Mouse (Mus musculus): ENCODE data around the gene S100a11. TPM values are rescaled to one million over a fixed set of nuclear protein-coding genes. Genes with fewer than 3 reads are reported as not detected.

Gene S100a11
- polyA plus RNA-seq, 1 experiment from 2014 or later: 1,358 TPM

GRCm38 (mm10) chr3:93553765-93554378 lies 33.6 kb downstream of the S100a11 start:
- Histone ChIP-seq H3K36me3 (no peaks in the 10 kb centered on the region), H3K9ac (no peak overlapping the region), H3K27ac (peak overlapping the region; percentile 65), H3K9me3 (replicated peaks) (no peaks in the 10 kb centered on the region), H3K4me1 (peaks cover 42% of the 10 kb centered on the region), H3K4me3 (replicated peaks) (no peak overlapping the region), H3K4me2 (peak overlapping the region; percentile 86), H3K27me3 (no peaks in the 10 kb centered on the region)
- ATAC-seq (replicated peaks; ENCODE audit: low FRiP score): no peak
- WGBS: 54% methylated on average over 9 of the region's 9 CpGs

GRCm38 (mm10) chr3:93554379-93554980 lies 34.2 kb downstream of the S100a11 start:
- H3K4me1 ChIP-seq: peaks cover 48% of the 10 kb centered on the region
- ATAC-seq (replicated peaks; ENCODE audit: low FRiP score): peak; percentile 40
- H3K27ac ChIP-seq: peak overlapping the region; percentile 65
- no peaks in the 10 kb centered on the region for H3K36me3 ChIP-seq
- H3K4me2 ChIP-seq: peak overlapping the region; percentile 86
- no peaks in the 10 kb centered on the region for H3K27me3 ChIP-seq
- H3K9me3 ChIP-seq (replicated peaks): no peaks in the 10 kb centered on the region
- peak overlapping the region; percentile 40 for H3K9ac ChIP-seq
- H3K4me3 ChIP-seq (replicated peaks): peak overlapping the region; percentile 74
- 17% methylated on average over 13 of the region's 13 CpGs for WGBS

GRCm38 (mm10) chr3:93554981-93555877 lies 34.9 kb downstream of the S100a11 start, which contains the start of gene S100a10:
Gene S100a10, plus strand, starts transcription at chr3:93555080.
- no peaks in the 10 kb centered on the region for H3K27me3 ChIP-seq
- peak within 1 kb of the TSS; percentile 95 for H3K27ac ChIP-seq
- no peaks in the 10 kb centered on the region for H3K36me3 ChIP-seq
- no peaks in the 10 kb centered on the region for H3K9me3 ChIP-seq (replicated peaks)
- 1% methylated on average over 37 of the region's 39 CpGs for WGBS
- H3K4me2 ChIP-seq: peak within 1 kb of the TSS; percentile 86
- H3K4me3 ChIP-seq (replicated peaks): peak within 1 kb of the TSS; percentile 74
- H3K9ac ChIP-seq: peak within 1 kb of the TSS; percentile 72
- ATAC-seq (replicated peaks; ENCODE audit: low FRiP score): peak; percentile 88
- peaks cover 48% of the 10 kb centered on the region for H3K4me1 ChIP-seq

GRCm38 (mm10) chr3:93555878-93556254 lies 35.6 kb downstream of the S100a11 start:
- Histone ChIP-seq H3K27ac (peak overlapping the region; percentile 95), H3K36me3 (peaks cover 2% of the 10 kb centered on the region), H3K9me3 (replicated peaks) (no peaks in the 10 kb centered on the region), H3K4me2 (peak overlapping the region; percentile 86), H3K4me3 (replicated peaks) (peak overlapping the region; percentile 74), H3K9ac (peak overlapping the region; percentile 72), H3K4me1 (peaks cover 48% of the 10 kb centered on the region), H3K27me3 (no peaks in the 10 kb centered on the region)
- WGBS: 12% methylated on average over 2 of the region's 2 CpGs
- peak; percentile 73 for ATAC-seq (replicated peaks; ENCODE audit: low FRiP score)

- H3K4me1 ChIP-seq: peaks cover 48% of the 10 kb centered on the region
- WGBS: 55% methylated on average over 1 of the region's 1 CpGs
- H3K27me3 ChIP-seq: no peaks in the 10 kb centered on the region
- peaks cover 9% of the 10 kb centered on the region for H3K36me3 ChIP-seq
- peak overlapping the region; percentile 86 for H3K4me2 ChIP-seq
- no peak for ATAC-seq (replicated peaks; ENCODE audit: low FRiP score)
- H3K27ac ChIP-seq: peak overlapping the region; percentile 95
- no peaks in the 10 kb centered on the region for H3K9me3 ChIP-seq (replicated peaks)
- peak overlapping the region; percentile 74 for H3K4me3 ChIP-seq (replicated peaks)
- 0 out of 2 replicates have a peak overlapping the region, but pooled peaks have one; percentile 17 for H3K9ac ChIP-seq
These were observed 36.3 kb downstream of the S100a11 start for GRCm38 (mm10) chr3:93556599-93556998.

GRCm38 (mm10) chr3:93557471-93557870 lies 37.2 kb downstream of the S100a11 start:
- Histone ChIP-seq H3K27me3 (no peaks in the 10 kb centered on the region), H3K9ac (no peak overlapping the region), H3K36me3 (peaks cover 18% of the 10 kb centered on the region), H3K9me3 (replicated peaks) (no peaks in the 10 kb centered on the region), H3K27ac (no peak overlapping the region), H3K4me3 (replicated peaks) (peak overlapping the region; percentile 18), H3K4me2 (peak overlapping the region; percentile 86), H3K4me1 (peaks cover 48% of the 10 kb centered on the region)
- no peak for ATAC-seq (replicated peaks; ENCODE audit: low FRiP score)
- 49% methylated on average over 4 of the region's 4 CpGs for WGBS

GRCm38 (mm10) chr3:93559961-93560360 lies 39.7 kb downstream of the S100a11 start:
- H3K9ac ChIP-seq: no peak overlapping the region
- peaks cover 39% of the 10 kb centered on the region for H3K36me3 ChIP-seq
- no peak overlapping the region for H3K27ac ChIP-seq
- WGBS: 91% methylated on average over 6 of the region's 6 CpGs
- no peaks in the 10 kb centered on the region for H3K27me3 ChIP-seq
- H3K4me2 ChIP-seq: no peak overlapping the region
- ATAC-seq (replicated peaks; ENCODE audit: low FRiP score): no peak
- peaks cover 38% of the 10 kb centered on the region for H3K4me1 ChIP-seq
- H3K9me3 ChIP-seq (replicated peaks): no peaks in the 10 kb centered on the region
- H3K4me3 ChIP-seq (replicated peaks): no peak overlapping the region

GRCm38 (mm10) chr3:93562372-93562771 lies 42.1 kb downstream of the S100a11 start:
- Histone ChIP-seq H3K36me3 (peaks cover 40% of the 10 kb centered on the region), H3K4me1 (peaks cover 20% of the 10 kb centered on the region), H3K4me2 (no peak overlapping the region), H3K27me3 (no peaks in the 10 kb centered on the region), H3K9me3 (replicated peaks) (no peaks in the 10 kb centered on the region), H3K9ac (no peak overlapping the region), H3K4me3 (replicated peaks) (no peak overlapping the region), H3K27ac (no peak overlapping the region)
- 87% methylated on average over 2 of the region's 2 CpGs for WGBS
- no peak for ATAC-seq (replicated peaks; ENCODE audit: low FRiP score)

- H3K9me3 ChIP-seq (replicated peaks): no peaks in the 10 kb centered on the region
- no peak overlapping the region for H3K4me2 ChIP-seq
- no peak overlapping the region for H3K4me3 ChIP-seq (replicated peaks)
- H3K36me3 ChIP-seq: peaks cover 40% of the 10 kb centered on the region
- H3K9ac ChIP-seq: no peak overlapping the region
- peaks cover 19% of the 10 kb centered on the region for H3K4me1 ChIP-seq
- no peak for ATAC-seq (replicated peaks; ENCODE audit: low FRiP score)
- 94% methylated on average over 4 of the region's 4 CpGs for WGBS
- H3K27me3 ChIP-seq: no peaks in the 10 kb centered on the region
- no peak overlapping the region for H3K27ac ChIP-seq
These were observed 42.9 kb downstream of the S100a11 start for GRCm38 (mm10) chr3:93563216-93563615.

GRCm38 (mm10) chr3:93566892-93567291 lies 46.6 kb downstream of the S100a11 start:
- Histone ChIP-seq H3K27me3 (no peaks in the 10 kb centered on the region), H3K9ac (no peak overlapping the region), H3K4me1 (peaks cover 15% of the 10 kb centered on the region), H3K9me3 (replicated peaks) (no peaks in the 10 kb centered on the region), H3K36me3 (peaks cover 28% of the 10 kb centered on the region), H3K4me3 (replicated peaks) (no peak overlapping the region), H3K4me2 (no peak overlapping the region), H3K27ac (no peak overlapping the region)
- ATAC-seq (replicated peaks; ENCODE audit: low FRiP score): no peak
- WGBS: 73% methylated on average over 3 of the region's 3 CpGs

GRCm38 (mm10) chr3:93567721-93568120 lies 47.4 kb downstream of the S100a11 start:
- no peak overlapping the region for H3K9ac ChIP-seq
- no peak overlapping the region for H3K4me2 ChIP-seq
- H3K4me1 ChIP-seq: peaks cover 15% of the 10 kb centered on the region
- no peaks in the 10 kb centered on the region for H3K9me3 ChIP-seq (replicated peaks)
- no peak for ATAC-seq (replicated peaks; ENCODE audit: low FRiP score)
- peak overlapping the region; percentile 85 for H3K27ac ChIP-seq
- WGBS: 94% methylated on average over 6 of the region's 6 CpGs
- peaks cover 20% of the 10 kb centered on the region for H3K36me3 ChIP-seq
- H3K27me3 ChIP-seq: no peaks in the 10 kb centered on the region
- no peak overlapping the region for H3K4me3 ChIP-seq (replicated peaks)

Data from kidney, embryonic 15.5 days (tissue).